Mouse (Mus musculus) CH12.LX (cell line): Measurements from ENCODE around the gene Dcaf6. TPM values are rescaled to one million over a fixed set of nuclear protein-coding genes. Genes with fewer than 3 reads are reported as not detected.
"Not testable (repeated sequence)": the region's sequence is repeated elsewhere in the genome, so short reads cannot be mapped to it uniquely, and the experiment has no call there.

Source experiments
- DNase-seq: peaks from one replicate; pipeline ENCODE4 v3.0.0-alpha.2; 2013; ENCODE audit errors: extremely low read depth
- H3K27ac ChIP-seq: 2 replicates; pipeline ENCODE4 v1.5.1; 2012; ENCODE audit warnings: low read depth, mild to moderate bottlenecking, control low read depth, moderate library complexity; ENCODE audit not compliant: insufficient read depth
- H3K27me3 ChIP-seq: replicated peaks from 2 replicates; pipeline ENCODE3; 2012; ENCODE audit warnings: inconsistent platforms
- H3K36me3 ChIP-seq, 2 experiments: replicated peaks in 1 of 2; 2 replicates each; pipeline versions ENCODE3 to v1.6.1; 2012; ENCODE audit warnings: inconsistent platforms in 1 of 2, low read length in 1 of 2, mild to moderate bottlenecking in 1 of 2, mixed read lengths in 1 of 2, moderate library complexity in 1 of 2; ENCODE audit not compliant: control insufficient read depth in 1 of 2, insufficient read depth in 1 of 2
- H3K4me1 ChIP-seq, 2 experiments: 2 replicates each; pipeline ENCODE4 v1.6.1; 2012; ENCODE audit warnings: inconsistent platforms in 1 of 2, moderate library complexity in 1 of 2; ENCODE audit not compliant: insufficient read depth in 2 of 2, control insufficient read depth in 1 of 2
- H3K4me2 ChIP-seq: 2 replicates; pipeline ENCODE4 v1.6.1; 2012; ENCODE audit warnings: low read depth, mild to moderate bottlenecking, control low read depth; ENCODE audit not compliant: poor library complexity, insufficient read depth, severe bottlenecking
- H3K4me3 ChIP-seq, 3 experiments: fragments of 150-350 bp in 1 of 3; sonication (generic) in 1 of 3; replicated peaks in 1 of 3; 2 replicates each; pipeline versions ENCODE3 to v1.5.1; 2011 to 2012; ENCODE audit warnings: low read depth in 2 of 3, low read length in 2 of 3, mild to moderate bottlenecking in 2 of 3, moderate library complexity in 2 of 3, control low read depth in 1 of 3, improper control_type of control experiment in 1 of 3, inconsistent platforms in 1 of 3, mixed read lengths in 1 of 3; ENCODE audit not compliant: poor library complexity in 1 of 3
- H3K79me2 ChIP-seq: replicated peaks from 2 replicates; pipeline ENCODE4 v1.6.1; 2012; ENCODE audit warnings: mild to moderate bottlenecking, moderate library complexity; ENCODE audit not compliant: control insufficient read depth, poor library complexity, insufficient read depth, severe bottlenecking; ENCODE audit errors: extremely low read depth
- H3K9ac ChIP-seq: 2 replicates; pipeline ENCODE4 v1.6.1; 2012; ENCODE audit warnings: low read depth, mild to moderate bottlenecking, control low read depth, moderate library complexity; ENCODE audit not compliant: insufficient read depth
- H3K9me3 ChIP-seq: replicated peaks from 2 replicates; pipeline ENCODE3; 2012; ENCODE audit warnings: low read length, inconsistent platforms, mixed read lengths
- CHD2 ChIP-seq: IDR thresholded peaks from 2 replicates; pipeline ENCODE4 v1.6.1; 2011; ENCODE audit warnings: low read length, improper control_type of control experiment
- ELF1 ChIP-seq: IDR thresholded peaks from 2 replicates; pipeline ENCODE4 v1.6.1; 2014; ENCODE audit warnings: low read depth, mild to moderate bottlenecking, inconsistent platforms, low read length, improper control_type of control experiment
- EP300 ChIP-seq: IDR thresholded peaks from 2 replicates; pipeline ENCODE4 v1.6.1; 2011; ENCODE audit warnings: low read length, improper control_type of control experiment
- ETS1 ChIP-seq: conservative IDR thresholded peaks from 2 replicates; pipeline ENCODE4 v1.6.1; 2012; ENCODE audit warnings: low read depth, mild to moderate bottlenecking, inconsistent platforms, low read length, improper control_type of control experiment, moderate library complexity
- IRF4 ChIP-seq: IDR thresholded peaks from 2 replicates; pipeline ENCODE4 v1.6.1; 2014; ENCODE audit warnings: low read depth, mild to moderate bottlenecking, inconsistent platforms, low read length, improper control_type of control experiment
- MAFK ChIP-seq: IDR thresholded peaks from 2 replicates; pipeline ENCODE4 v1.6.1; 2011; ENCODE audit warnings: low read length, improper control_type of control experiment; ENCODE audit not compliant: insufficient replicate concordance
- MXI1 ChIP-seq: IDR thresholded peaks from 2 replicates; pipeline ENCODE4 v1.6.1; 2011; ENCODE audit warnings: mild to moderate bottlenecking, low read depth, low read length, improper control_type of control experiment
- PAX5 ChIP-seq: IDR thresholded peaks from 2 replicates; pipeline ENCODE4 v1.6.1; 2012; ENCODE audit warnings: low read length, inconsistent platforms, mixed read lengths
- POLR2A ChIP-seq: IDR thresholded peaks from 2 replicates; pipeline ENCODE4 v1.6.1; 2011; ENCODE audit warnings: low read depth, mild to moderate bottlenecking, improper control_type of control experiment, low read length
- POLR2AphosphoS2 ChIP-seq: IDR thresholded peaks from 2 replicates; pipeline ENCODE4 v1.6.1; 2011; ENCODE audit warnings: low read depth, low read length, improper control_type of control experiment
- RCOR1 ChIP-seq: conservative IDR thresholded peaks from 2 replicates; pipeline ENCODE4 v1.6.1; 2012; ENCODE audit warnings: low read depth, mild to moderate bottlenecking, inconsistent platforms, low read length, improper control_type of control experiment
- SIN3A ChIP-seq: IDR thresholded peaks from 2 replicates; pipeline ENCODE4 v1.6.1; 2012; ENCODE audit warnings: low read length, improper control_type of control experiment, inconsistent platforms
- TBP ChIP-seq: conservative IDR thresholded peaks from 2 replicates; pipeline ENCODE4 v1.6.1; 2011; ENCODE audit warnings: low read depth, low read length, improper control_type of control experiment
- USF2 ChIP-seq: conservative IDR thresholded peaks from 2 replicates; pipeline ENCODE4 v1.6.1; 2011; ENCODE audit warnings: low read depth, low read length, improper control_type of control experiment
- ZC3H11A ChIP-seq: IDR thresholded peaks from 2 replicates; pipeline ENCODE4 v1.6.1; 2012; ENCODE audit warnings: low read depth, mild to moderate bottlenecking, inconsistent platforms, low read length, improper control_type of control experiment
- ZKSCAN1 ChIP-seq: IDR thresholded peaks from 2 replicates; pipeline ENCODE4 v1.6.1; 2012; ENCODE audit warnings: low read depth, inconsistent platforms, low read length, improper control_type of control experiment, borderline replicate concordance
- ZMIZ1 ChIP-seq: IDR thresholded peaks from 2 replicates; pipeline ENCODE4 v1.6.1; 2012; ENCODE audit warnings: low read depth, mild to moderate bottlenecking, inconsistent platforms, low read length, improper control_type of control experiment
- ZNF384 ChIP-seq: IDR thresholded peaks from 2 replicates; pipeline ENCODE4 v1.6.1; 2012; ENCODE audit warnings: low read depth, low read length, improper control_type of control experiment, inconsistent platforms
- dilution Hi-C: fragments of 300-500 bp; cut with MboI; formaldehyde crosslinking; loops from 2 replicates; pipeline ENCODE4 v1.14.3; 2020; ENCODE audit warnings: low sequenced_read_pairs; ENCODE audit not compliant: extremely low pct_unique_long_range_greater_than_20kb, extremely low pct_ligation_motif_present
- in situ Hi-C: fragments of 300-500 bp; cut with MboI; formaldehyde crosslinking; loops from 3 replicates; pipeline ENCODE4 v1.14.3; 2019; ENCODE audit warnings: low sequenced_read_pairs, low pct_ligation_motif_present, low pct_unique_long_range_greater_than_20kb, mixed read lengths
- polyA plus RNA-seq: library from polyadenylated mRNA; unstranded; fragments of >175 nt; gene quantifications from 2 replicates; pipeline ENCODE4 v1.2.1, GENCODE M21; 2012; ENCODE audit warnings: low read depth; ENCODE audit not compliant: insufficient read length
- total RNA-seq, 2 experiments: library from RNA; depleted of rRNA; stranded (reverse); fragments of 300-350 nt in 1 of 2; fragments of >200 nt in 1 of 2; gene quantifications; 2 replicates each; pipeline ENCODE4 v1.2.3; 2012 to 2014

Dcaf6 gene
- total and polyA plus RNA-seq, 3 experiments: 3.7 to 4.1 (median 4.1) TPM

- dilution Hi-C loops: no loop called here
- Histone ChIP-seq H3K4me1 (no peaks in the 10 kb centered on the region), H3K4me3 (no peak overlapping the region), H3K4me2 (no peak overlapping the region), H3K27ac (no peak overlapping the region), H3K36me3 (peaks cover 0 to 2% of the 10 kb centered on the region in 2 experiments), H3K27me3 (no peaks in the 10 kb centered on the region), H3K79me2 (no peaks in the 10 kb centered on the region), H3K9ac (no peak overlapping the region), H3K9me3 (no peaks in the 10 kb centered on the region)
- TF ChIP-seq ZKSCAN1 (no peak), PAX5 (no peak), TBP (no peak), IRF4 (no peak), SIN3A (no peak), ZC3H11A (no peak), ETS1 (no peak)
- DNase-seq: no peak
- in situ Hi-C loops: no loop called here
Measured at GRCm38 (mm10) chr1:165332797-165333196, 127.5 kb downstream of the Dcaf6 start.

GRCm38 (mm10) chr1:165330859-165331258 is 129.4 kb downstream of the Dcaf6 start:
- dilution Hi-C loops: no loop called here
- H3K27me3 ChIP-seq: no peaks in the 10 kb centered on the region
- TF ChIP-seq MXI1: no peak
- no peak for TF ChIP-seq ZMIZ1
- TF ChIP-seq EP300: no peak
- TF ChIP-seq USF2: no peak
- TF ChIP-seq POLR2A: no peak
- no peak for TF ChIP-seq ZNF384
- TF ChIP-seq ELF1: no peak
- no peak for TF ChIP-seq RCOR1
- TF ChIP-seq MAFK: no peak
- TF ChIP-seq CHD2: no peak
- no peak for TF ChIP-seq POLR2AphosphoS2
- TF ChIP-seq ZKSCAN1: no peak
- H3K4me3 ChIP-seq: no peak overlapping the region
- no peaks in the 10 kb centered on the region for H3K79me2 ChIP-seq
- H3K9me3 ChIP-seq: no peaks in the 10 kb centered on the region
- in situ Hi-C loops: no loop called here
- H3K4me1 ChIP-seq: no peaks in the 10 kb centered on the region
- no peaks in the 10 kb centered on the region for H3K36me3 ChIP-seq
- H3K27ac ChIP-seq: no peak overlapping the region
- no peak for DNase-seq
- H3K9ac ChIP-seq: no peak overlapping the region
- no peak overlapping the region for H3K4me2 ChIP-seq

DNA sequence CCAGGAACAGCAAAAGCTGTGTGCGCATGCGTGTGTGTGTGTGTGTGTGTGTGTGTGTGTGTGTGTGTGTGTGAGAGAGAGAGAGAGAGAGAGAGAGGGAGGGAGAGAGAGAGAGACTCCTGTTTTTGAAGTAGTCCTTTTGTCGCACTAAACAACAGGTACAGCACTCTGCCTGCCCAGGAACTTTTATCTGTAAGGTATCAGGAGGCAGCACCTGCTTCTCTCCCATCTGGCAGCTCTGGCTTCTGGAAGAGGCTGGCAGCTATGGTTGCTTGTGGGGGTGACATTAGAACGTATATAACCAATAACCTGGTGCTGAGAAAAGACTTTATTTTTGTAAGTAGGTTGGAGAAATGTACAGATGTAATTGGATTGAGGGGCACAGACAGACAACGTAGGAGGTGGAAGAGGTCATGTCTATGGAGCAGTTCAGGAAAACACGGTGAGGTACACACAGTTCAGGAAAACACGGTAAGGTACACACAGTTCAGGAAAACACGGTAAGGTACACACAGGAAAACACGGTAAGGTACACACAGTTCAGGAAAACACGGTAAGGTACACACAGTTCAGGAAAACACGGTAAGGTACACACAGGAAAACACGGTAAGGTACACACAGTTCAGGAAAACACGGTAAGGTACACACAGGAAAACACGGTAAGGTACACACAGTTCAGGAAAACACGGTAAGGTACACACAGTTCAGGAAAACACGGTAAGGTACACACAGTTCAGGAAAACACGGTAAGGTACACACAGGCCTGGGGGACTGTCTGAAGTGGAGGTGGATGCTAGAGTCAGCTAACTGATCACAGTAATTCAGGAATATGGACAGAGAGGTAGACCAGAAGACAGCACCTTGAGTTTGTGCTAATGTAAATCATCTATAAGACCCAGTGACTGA is 131.6 kb downstream of the Dcaf6 start:
- H3K27ac ChIP-seq, dilution Hi-C loops: not testable (repeated sequence)

More for the DNA sequence above, 131.6 kb downstream of the Dcaf6 start:
- H3K9ac ChIP-seq, H3K4me2 ChIP-seq, H3K4me3 ChIP-seq, DNase-seq, H3K36me3 ChIP-seq, H3K27me3 ChIP-seq, H3K9me3 ChIP-seq, in situ Hi-C loops, H3K4me1 ChIP-seq, H3K79me2 ChIP-seq: not testable (repeated sequence)
